Mouse (Mus musculus) heart, postnatal 0 days (tissue): ENCODE measurements around the gene Tex26.

Source experiments
- CTCF ChIP-seq: IDR thresholded peaks from 2 replicates; pipeline ENCODE4 v1.5.1; 2016; ENCODE audit warnings: antibody characterized with exemption, control low read depth, low read depth
- EP300 ChIP-seq: IDR thresholded peaks from 2 replicates; pipeline ENCODE4 v1.6.1; 2016; ENCODE audit warnings: antibody characterized with exemption, low read depth

DNA sequence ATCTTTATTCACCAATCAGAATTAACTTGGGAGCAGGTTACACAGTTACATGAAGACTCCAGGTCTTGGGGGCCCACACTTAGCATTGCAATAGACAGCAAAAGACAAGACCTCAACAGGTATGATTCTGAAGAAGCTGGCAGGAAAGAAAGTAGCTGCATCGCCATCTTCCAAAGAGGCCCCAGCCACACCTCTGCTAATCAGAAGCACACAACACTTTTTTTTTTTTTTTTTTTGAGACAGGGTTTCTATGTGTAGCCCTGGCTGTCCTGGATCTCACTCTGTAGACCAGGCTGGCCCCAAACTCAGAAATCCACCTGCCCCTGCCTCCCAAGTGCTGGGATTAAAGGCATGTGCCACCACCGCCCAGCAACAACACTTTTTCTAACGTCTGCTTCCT, 12.9 kb upstream of the Tex26 start:
- TF ChIP-seq CTCF (no peak), EP300 (no peak)
